Mouse (Mus musculus) layer of hippocampus, postnatal 25 days (tissue): ENCODE data around the gene Slc4a3. TPM values are rescaled to one million over a fixed set of nuclear protein-coding genes. Genes with fewer than 3 reads are reported as not detected.
A peak's percentile ranks its signal among the peaks of the same experiment; 100 is the strongest.

Source experiments
- DNase-seq, 2 experiments: peaks; one replicate each; pipeline ENCODE4 v3.0.0; 2022; ENCODE audit warnings: mixed read lengths in 2 of 2, low spot score in 1 of 2; ENCODE audit errors: extremely low spot score in 1 of 2
- total RNA-seq, 2 experiments: library from RNA; stranded (reverse); gene quantifications; 2 replicates each; pipeline ENCODE4 v1.2.3; 2021

Slc4a3 gene
- total RNA-seq, result 100 to 1,000 TPM; 111 to 114 TPM

DNA sequence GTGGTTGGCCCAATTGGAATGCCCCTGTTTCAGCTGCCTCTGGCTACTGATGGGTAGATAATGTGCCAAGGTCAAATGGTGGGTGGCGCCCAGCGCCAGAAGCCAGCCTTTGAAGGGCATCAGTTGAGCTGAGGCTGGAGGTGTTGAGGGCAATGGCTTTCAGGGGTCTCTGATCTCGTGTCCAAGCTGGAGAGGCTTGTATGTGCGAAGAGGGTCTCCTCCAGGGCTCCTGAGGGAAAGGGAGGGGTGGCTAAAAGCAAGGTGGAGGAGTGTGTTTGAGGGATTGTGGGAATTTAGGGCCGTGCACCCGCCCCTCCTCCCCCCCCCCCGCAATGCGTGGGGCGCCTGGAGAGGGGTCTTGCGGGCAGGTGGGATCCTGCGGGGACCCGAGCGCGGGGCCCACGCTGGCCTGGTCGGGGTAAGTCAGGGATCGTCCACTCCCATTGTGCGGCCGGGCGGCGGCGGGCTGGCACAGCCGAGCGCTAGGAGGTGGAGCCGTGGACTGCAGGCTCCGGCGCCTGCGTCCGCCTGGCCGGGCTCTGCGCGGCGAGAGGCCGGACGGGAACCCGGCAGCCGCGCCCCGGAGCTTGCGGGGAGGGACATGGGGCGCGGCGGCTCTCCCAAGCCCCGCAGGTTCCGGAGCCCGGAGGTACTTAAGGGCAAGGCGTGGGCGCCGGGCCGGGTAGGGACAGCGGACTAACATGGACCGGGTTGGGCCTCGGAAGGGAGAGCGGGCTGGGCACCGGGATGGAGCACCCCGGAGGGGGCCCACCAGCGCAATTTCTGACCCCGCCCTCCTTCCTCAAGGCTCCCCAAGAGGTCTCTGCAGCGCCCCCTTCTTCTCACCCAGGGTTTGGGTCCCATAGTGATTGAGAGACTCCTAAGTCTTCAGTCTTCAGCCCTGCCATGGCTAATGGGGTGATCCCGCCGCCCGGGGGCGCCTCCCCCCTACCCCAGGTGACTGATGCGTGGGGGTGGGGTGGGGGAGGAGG, at the start of gene Slc4a3:
Gene Slc4a3 (plus strand): TSS at position 302 of the 992 bp plus-strand sequence.
- peak; percentile 50 to 64 for DNase-seq

DNA sequence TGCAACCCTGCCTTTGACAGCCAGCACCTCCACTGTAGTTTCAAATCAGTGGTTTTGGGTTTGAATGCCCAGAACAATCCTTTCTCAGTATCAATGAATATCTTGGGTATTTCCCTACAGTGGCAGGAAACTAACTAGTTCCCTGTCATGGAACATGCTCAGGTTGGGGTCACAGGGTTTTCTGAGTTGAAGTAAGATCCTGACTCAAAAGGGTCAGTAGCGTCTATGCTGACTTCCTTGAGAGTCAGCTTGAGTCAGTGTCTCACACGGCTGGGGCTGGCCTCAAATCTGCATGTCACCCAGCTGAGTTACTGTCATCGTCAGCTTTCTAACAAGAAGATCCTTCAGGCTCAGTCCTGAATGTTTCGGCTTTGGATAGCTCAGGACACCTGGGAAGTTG, 47.2 kb upstream of the Slc4a3 start:
- no peak for DNase-seq

DNA sequence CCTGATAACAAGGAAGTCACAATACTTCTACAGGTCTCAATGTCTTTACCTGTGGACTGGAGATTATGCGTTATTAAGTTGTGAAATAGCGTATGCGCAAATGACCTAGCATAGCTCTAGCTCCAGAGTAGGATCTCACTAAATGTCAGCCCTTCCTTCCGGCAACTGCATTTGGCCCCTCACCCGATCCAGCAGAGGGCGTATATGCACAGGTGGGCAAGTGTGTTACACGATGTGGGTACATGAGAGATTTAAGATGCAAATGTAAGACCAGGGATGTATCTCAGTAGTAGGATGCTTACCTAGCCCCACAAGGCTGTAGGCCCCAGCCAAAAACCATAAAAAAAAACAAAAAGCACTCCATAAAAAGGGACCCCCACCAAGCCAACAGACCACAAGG, 46.6 kb upstream of the Slc4a3 start:
- DNase-seq, result no peak

DNA sequence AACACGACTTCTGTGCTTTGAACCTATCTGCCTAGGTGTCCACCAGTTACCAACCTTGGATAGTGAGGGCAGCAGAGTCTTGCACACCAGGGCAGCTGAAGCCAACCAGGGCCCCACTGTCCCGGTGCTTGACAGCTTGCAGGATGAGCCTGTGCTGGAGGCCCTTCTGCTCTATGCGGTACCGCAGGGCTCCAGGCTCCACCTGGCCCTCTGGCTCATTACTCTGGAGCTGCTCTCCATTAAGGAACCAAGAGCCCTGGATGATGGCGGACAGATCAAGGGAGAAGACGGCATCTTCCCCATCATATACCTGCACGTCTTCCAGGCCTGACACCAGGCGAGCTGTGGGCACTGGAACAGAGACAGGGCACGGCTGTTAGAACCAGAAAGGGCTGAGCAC, 44.2 kb upstream of the Slc4a3 start:
- no peak for DNase-seq

DNA sequence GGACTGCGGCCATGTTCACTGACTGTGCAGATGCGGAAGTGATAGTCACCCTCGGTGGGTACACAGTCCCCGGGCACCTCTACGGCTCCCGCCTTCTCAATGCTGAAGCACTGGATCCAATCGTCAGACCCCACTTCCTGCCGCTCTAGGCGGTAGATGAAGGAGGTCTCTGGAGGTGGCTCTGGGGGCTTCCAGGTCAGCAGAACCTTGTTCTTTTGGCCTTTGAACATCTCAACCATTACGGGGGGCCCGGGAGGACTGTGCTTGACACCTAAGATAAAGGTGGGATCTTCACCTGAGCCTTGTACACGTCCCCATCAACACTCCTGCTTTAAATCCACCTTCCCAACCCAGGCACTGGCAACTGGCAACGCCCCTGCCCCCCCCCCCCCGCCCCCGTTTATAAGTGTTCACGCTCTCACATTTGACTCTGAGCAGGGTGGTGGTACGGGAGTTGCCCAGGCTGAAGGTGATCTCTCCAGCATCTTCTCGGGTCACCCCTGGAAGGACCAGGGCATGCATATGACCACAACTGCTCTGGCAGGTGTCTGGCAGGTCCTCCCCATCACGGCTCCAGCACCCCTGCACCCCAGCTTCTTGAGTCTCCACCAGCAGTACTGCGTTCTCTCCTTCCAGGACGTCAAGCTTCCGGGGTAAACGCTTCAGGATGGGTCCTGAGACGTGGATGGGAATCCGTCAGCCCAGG, 43.0 kb upstream of the Slc4a3 start:
- DNase-seq, result no peak

DNA sequence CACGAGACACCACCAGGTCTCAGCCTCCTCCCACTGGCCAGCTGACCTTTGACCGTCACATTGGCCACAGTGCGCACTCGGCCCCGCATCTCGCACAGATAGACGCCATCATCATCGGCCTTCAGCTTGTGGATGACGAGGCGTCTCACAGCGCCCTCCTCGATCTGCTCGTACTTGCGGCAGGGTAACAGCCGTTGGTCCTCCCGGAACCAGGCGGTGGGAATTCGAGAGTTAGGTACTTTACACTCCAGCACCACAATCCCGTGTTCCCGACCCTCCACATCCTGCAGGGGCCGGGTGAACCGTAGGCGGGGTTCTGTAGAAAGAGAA, 42.5 kb upstream of the Slc4a3 start:
- DNase-seq, result no peak

DNA sequence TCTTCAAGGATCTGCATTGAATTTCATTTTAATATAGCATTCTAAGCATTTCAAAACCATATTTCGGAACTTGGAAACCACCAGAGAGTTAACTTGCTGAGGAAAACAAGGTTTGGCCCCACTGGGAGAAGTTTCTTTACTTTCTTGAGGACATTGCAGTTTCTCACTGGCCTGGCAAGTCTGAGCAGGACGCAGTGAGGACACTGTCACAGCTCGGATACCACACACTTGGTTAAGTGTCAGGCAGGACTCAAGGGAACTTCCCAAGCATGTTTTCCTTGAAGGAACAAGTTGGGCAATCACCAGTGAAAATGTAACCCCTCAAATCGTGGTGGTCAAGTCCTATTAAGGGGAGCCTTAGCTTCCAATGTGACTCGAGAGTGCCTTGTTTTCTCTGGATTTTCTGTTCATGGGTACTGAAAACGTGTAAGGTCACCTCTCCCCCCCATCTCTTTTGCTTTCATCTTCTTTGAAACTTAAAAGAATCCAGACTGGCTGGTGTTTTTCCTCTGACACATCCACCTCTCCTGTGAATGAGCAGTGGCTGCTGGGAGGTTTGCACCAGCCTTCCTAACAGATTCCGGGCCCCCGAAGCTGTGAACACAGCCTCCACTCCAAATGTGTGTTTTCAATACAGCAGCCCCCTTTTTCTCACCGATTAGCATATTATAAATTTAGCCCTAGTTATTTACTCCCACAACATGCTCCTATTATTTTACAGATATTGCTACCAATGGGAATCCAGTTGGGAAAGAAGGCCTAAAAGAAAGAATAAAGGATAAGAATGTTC, 41.6 kb upstream of the Slc4a3 start:
- no peak for DNase-seq

DNA sequence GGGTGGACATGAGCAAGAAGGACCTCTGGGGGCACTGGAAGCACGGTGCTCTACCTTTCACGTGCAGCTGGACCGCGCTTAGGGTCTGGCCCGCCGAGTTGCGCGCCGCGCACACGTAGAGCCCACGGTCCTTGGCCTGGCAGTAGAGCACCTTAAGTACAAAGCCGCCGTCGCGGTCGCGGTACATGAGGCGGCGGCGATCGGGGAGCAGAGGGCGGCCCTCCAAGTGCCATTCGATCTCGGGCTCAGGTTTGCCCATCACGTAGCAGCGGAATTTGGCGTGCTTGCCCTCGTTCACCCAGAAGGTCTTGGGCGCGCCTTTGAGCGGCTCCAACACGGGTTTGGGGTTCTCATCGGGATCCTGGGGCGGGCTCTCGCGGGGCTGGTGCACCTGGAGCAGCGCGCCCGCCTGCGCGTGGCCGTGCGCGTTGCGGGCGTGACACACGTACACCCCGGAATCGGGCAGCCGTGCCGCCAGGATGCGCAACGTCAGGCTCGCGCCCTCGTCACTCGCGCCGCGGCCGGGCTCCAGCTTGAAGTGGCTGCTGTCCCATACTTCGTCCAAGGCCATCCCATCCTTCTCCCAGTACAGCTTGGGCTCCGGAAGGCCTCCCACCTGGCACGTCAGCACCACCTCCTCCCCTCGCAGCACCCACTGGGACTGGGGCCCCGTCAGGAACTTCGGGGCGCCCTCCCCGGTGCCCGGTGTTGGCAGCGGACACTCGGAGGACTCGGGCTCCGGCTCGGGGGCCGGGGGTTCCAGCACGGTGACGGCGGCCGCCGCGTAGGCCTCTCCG, 40.7 kb upstream of the Slc4a3 start:
- peak; percentile 61 to 71 for DNase-seq

DNA sequence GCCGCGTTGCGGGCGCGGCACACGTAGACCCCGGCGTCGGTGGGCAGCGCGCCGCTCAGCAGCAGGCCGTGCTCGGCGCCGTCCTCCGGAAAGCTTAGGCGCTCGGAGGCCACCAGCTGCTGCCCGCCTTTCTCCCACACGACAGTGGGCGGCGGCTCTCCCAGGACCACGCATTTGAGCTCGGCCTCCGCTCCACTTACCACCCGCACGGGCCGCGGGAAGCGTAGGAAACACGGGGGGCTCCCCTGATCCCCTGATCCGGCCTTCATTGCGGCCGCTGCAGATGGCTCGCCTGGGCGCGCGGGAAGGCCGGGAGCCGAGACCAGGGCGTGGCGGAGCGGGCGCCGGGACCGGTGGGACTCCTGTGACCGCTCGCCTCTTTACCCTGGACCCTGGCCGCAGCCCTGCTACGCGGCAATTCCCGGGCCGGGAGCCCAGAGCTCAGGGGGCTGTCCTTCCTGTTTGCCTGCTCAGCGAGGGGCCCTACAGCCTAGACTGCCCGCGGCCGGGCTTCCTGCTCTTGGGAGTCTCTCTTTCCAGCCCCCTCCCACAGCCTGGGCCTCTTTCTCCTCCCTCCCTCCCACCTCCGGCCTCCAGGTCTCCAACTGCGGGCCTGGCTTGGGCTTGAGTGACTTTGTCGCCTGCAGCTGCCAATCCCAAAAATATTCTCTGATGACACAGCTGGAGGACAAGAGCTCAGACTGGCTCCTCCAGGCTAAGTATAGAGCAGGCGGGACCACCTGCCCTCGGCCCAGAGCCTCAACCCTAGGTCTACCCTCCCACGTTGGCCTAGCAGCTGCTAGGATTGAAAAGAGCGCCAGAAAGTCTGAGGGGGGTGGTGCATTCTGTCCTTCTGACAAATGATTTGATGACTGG, 39.9 kb upstream of the Slc4a3 start, which contains the start of gene Obsl1:
Gene Obsl1 (minus strand): TSS at position 497 of the 876 bp plus-strand sequence.
- no peak for DNase-seq

DNA sequence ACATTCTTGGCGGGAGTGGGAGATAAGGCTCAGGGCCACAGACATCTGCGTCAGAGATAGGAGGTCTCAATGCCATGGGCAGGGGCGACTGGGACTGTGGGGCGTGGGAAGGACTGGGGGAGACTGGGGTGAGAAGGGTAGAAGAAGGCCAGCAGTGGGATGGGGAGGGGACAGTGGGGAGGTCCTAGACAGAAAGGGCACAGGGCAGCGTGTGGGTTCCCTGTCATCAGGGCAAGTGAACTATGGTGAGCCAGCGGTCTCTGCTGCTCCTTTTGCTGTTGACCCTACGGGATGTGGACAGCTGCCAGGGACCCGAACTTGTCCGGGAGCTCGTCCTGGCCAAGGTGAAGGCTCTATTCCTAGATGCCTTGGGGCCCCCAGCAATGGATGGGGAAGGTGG, 39.1 kb upstream of the Slc4a3 start, which contains the start of gene Inha:
Gene Inha (plus strand): TSS at position 72 of the 400 bp plus-strand sequence.
- no peak for DNase-seq

DNA sequence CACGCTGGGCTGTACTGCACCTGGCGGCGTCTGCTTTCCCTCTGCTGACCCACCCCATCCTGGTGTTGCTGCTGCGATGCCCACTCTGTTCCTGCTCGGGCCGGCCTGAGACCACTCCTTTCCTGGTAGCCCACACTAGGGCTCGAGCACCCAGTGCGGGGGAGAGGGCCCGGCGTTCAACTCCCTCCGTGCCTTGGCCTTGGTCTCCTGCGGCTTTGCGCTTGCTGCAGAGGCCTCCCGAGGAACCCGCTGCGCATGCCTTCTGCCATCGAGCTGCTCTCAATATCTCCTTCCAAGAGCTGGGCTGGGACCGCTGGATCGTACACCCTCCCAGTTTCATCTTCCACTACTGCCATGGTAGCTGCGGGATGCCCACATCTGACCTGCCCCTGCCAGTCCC, 36.5 kb upstream of the Slc4a3 start:
- no peak for DNase-seq

DNA sequence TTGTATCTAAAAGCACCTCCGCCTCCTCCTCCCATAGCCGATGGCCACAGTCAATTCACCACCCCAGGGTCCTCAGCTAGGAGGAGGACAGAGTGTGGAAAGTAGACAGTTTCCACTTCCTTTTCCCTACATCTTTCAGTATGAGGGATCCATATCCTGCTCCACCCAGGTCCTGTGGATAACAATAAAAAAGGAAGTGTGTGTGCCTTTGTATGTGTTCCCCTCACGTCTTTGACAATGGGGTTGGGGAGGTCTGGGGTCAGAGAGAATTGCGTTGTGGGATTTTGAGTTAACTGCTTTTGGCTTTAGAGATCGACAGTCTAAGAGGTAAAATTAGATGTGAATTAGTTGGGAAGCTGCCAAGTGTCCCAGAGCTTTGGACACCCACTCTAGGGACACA, 35.9 kb upstream of the Slc4a3 start:
- DNase-seq, result no peak

DNA sequence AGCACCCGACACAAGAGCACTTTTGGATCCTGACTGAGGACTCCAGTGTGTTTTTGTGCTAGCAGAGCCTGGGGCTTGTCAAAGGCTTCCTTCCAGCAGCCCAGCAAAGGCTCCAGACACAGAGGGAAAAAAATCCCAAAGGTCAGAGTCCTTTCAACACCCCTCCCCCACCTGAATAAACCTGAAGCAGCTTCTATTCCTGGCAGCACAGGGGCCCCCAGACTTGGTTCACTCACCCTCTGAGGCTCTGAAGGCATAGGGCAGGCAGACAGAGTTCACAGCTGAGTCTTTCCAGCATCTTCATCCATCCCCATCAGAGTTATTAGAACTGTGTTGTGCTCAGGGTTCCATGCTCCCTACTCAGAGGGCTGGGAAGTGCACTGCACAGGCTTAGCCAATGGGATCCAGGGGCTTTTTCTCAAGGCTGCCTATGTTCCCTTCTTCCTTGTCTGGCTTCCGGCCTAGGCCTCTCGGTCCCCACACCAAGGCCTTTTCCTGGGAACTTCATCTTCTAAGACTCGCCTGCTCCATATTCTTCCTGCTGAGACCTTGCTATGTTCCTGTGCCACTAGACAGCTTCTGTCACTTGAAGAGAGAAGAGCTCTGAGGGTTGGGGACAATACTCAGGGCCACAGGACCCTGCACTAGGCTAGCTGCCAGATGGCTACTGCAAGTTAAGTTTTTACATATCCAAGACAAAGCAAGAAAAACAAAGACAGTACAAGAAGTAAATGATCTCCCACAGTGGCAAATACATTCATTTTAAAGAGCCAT, 34.4 kb upstream of the Slc4a3 start:
- no peak for DNase-seq

DNA sequence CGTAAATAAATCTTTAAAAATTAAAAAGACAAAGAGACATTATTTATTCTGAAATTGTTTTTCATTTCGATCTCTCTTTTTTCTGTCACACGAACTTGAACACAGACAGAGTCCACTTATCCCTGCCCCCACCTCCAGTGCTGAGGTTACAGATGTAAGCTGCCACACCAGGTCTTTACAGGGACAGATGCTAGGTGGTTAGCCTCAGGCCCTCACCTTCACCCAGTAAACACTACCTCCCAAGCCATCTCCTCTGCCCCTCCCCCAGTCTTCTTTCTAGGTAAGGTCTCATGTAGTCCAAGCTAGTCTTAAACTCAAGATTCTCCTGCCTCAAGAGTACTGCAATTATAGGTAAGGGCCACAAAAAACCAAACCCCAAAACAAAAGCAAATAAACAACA, 33.5 kb upstream of the Slc4a3 start:
- DNase-seq, result no peak

DNA sequence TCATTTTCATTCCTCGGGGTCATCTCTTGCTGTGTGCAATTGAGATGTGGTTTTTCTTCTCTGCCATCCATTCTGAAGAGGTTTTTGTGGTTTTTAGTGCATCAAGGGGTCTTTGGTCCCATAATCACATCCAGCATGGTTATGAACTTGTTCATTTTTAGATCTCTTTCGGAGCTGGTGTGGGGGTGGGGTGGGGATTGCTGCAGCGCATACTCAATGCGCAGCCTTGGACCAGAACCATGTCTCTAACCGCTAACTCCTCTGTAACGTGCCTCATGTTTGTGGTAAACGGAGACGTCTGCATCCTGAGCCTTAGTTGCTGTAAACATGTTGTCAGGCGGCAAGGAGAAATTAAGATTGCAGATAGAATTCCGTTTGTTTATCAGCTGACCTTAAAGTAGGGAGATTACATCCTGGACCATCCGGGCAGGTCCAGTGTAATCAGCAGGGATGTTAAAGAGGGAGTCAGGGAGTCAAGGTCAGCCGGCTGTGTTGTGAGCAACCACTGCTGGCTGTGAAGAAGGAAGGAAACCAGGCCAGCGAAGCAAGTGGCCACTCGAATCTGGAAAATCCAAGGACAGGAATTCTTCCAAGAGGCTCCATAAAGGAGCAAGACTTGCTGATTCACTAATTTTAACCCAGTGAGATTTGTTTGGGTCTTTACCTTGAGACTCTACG, 29.2 kb upstream of the Slc4a3 start:
- no peak for DNase-seq

DNA sequence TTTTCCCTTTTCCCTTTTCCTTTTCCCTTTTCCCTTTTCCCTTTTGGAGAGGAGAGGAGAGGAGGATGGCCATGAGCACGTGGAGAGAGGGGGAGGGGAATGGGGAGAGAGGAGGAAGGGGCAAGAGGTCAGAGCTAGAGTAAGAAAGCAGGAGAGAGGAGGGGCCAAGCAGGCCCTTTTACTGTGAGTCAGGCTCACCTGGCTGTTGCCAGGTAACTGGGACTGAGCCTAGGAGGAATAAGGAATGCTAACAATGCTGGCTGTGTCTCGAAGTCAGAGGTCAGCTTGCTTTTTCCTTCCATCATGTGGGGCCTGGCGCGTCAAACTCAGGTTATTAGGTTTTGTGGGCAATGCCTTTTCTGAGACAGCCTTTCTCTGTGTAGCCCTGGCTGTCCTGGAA, 28.1 kb upstream of the Slc4a3 start:
- no peak for DNase-seq

DNA sequence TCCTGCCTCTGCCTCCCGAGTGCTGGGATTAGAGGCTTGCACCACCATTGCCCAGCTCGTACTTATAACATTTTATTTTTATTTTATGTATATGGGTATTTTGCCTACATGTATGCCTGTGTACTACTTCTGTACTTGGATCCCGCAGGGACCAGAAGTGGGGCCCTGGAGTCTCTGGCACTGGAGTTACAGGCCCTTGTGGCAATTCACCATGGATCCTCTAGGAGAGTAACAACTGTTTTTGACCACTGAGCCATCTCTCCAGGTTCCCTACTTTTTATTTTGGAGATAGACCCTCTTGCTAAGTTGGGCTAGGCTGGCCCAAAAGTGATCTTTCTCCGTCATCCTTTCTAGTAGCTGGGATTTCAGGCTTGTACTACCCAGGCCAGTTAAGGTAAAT, 27.6 kb upstream of the Slc4a3 start:
- DNase-seq, result no peak

DNA sequence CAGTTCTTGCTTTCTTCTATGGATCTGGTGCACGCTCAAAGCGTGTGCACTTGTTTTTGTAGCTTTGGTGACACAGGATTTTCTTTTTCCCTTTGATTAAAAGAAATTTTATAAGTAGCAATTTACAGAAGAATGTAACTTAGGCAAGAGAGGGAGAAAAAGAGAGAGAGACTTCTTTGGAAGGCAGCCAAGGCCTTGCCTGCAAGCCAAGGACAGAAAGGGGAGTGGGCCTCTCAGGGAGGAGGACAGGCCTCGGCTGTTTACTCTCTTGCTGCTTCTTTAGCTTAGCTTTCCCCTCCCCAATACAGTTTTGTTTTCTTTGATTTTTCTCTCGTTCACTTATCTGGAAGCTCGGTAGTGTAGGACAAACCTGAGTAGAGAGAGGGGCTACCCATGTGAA, 26.5 kb upstream of the Slc4a3 start:
- DNase-seq, result no peak
